Mouse (Mus musculus): Measurements from ENCODE around the gene AI593442.

The AI593442 gene

GRCm38 (mm10) chr9:52679362-52679947 is at the start of gene AI593442:
TSS of gene AI593442 (minus strand) at chr9:52679780.
- no peak for TF ChIP-seq GATA4 (IDR thresholded peaks at IDR 0.05; ENCODE audit: insufficient replicate concordance, low read length)

- no peak for TF ChIP-seq GATA4 (IDR thresholded peaks at IDR 0.05; ENCODE audit: insufficient replicate concordance, low read length)
Observed at GRCm38 (mm10) chr9:52728806-52729205, 49.2 kb upstream of the AI593442 start.

- TF ChIP-seq GATA4 (IDR thresholded peaks at IDR 0.05; ENCODE audit: insufficient replicate concordance, low read length) = no peak
Observed at GRCm38 (mm10) chr9:52722626-52723025, 43.0 kb upstream of the AI593442 start.

GRCm38 (mm10) chr9:52719562-52719961 is 40.0 kb upstream of the AI593442 start:
- TF ChIP-seq GATA4 (IDR thresholded peaks at IDR 0.05; ENCODE audit: insufficient replicate concordance, low read length) = no peak

GRCm38 (mm10) chr9:52680036-52680435 is 456 bp upstream of the AI593442 start:
- no peak for TF ChIP-seq GATA4 (IDR thresholded peaks at IDR 0.05; ENCODE audit: insufficient replicate concordance, low read length)

- no peak for TF ChIP-seq GATA4 (IDR thresholded peaks at IDR 0.05; ENCODE audit: insufficient replicate concordance, low read length)
Observed at GRCm38 (mm10) chr9:52678839-52679215, 753 bp downstream of the AI593442 start.

GRCm38 (mm10) chr9:52678179-52678838 is 1.3 kb downstream of the AI593442 start:
- TF ChIP-seq GATA4 (IDR thresholded peaks at IDR 0.05; ENCODE audit: insufficient replicate concordance, low read length) = no peak

- no peak for TF ChIP-seq GATA4 (IDR thresholded peaks at IDR 0.05; ENCODE audit: insufficient replicate concordance, low read length)
Observed at GRCm38 (mm10) chr9:52676587-52676986, 3.0 kb downstream of the AI593442 start.

- TF ChIP-seq GATA4 (IDR thresholded peaks at IDR 0.05; ENCODE audit: insufficient replicate concordance, low read length) = no peak
Observed at GRCm38 (mm10) chr9:52675937-52676336, 3.6 kb downstream of the AI593442 start.

GRCm38 (mm10) chr9:52661422-52661821 is 18.2 kb downstream of the AI593442 start:
- TF ChIP-seq GATA4 (IDR thresholded peaks at IDR 0.05; ENCODE audit: insufficient replicate concordance, low read length) = no peak

- no peak for TF ChIP-seq GATA4 (IDR thresholded peaks at IDR 0.05; ENCODE audit: insufficient replicate concordance, low read length)
Observed at GRCm38 (mm10) chr9:52650341-52650951, 29.1 kb downstream of the AI593442 start.

- TF ChIP-seq GATA4 (IDR thresholded peaks at IDR 0.05; ENCODE audit: insufficient replicate concordance, low read length) = no peak
Observed at GRCm38 (mm10) chr9:52645312-52645711, 34.3 kb downstream of the AI593442 start.

- no peak for TF ChIP-seq GATA4 (IDR thresholded peaks at IDR 0.05; ENCODE audit: insufficient replicate concordance, low read length)
Observed at GRCm38 (mm10) chr9:52644626-52645025, 35.0 kb downstream of the AI593442 start.

GRCm38 (mm10) chr9:52644156-52644555 is 35.4 kb downstream of the AI593442 start:
- TF ChIP-seq GATA4 (IDR thresholded peaks at IDR 0.05; ENCODE audit: insufficient replicate concordance, low read length) = no peak

GRCm38 (mm10) chr9:52635991-52636390 is 43.6 kb downstream of the AI593442 start:
- TF ChIP-seq GATA4 (IDR thresholded peaks at IDR 0.05; ENCODE audit: insufficient replicate concordance, low read length) = no peak

- no peak for TF ChIP-seq GATA4 (IDR thresholded peaks at IDR 0.05; ENCODE audit: insufficient replicate concordance, low read length)
Observed at GRCm38 (mm10) chr9:52623926-52624325, 55.7 kb downstream of the AI593442 start.
